Mouse (Mus musculus) liver, embryonic 15.5 days (tissue): Measurements from ENCODE around the gene Cep57l1. TPM values are rescaled to one million over a fixed set of nuclear protein-coding genes. Genes with fewer than 3 reads are reported as not detected.
"Not testable (repeated sequence)": the region's sequence is repeated elsewhere in the genome, so short reads cannot be mapped to it uniquely, and the experiment has no call there.

Source experiments
- ATAC-seq: fragments of 200-750 bp; cut with Nextera tagmentation; 2 replicates; pipeline ENCODE4 v1.8.0; 2017; ENCODE audit warnings: moderate number of reproducible peaks, mild to moderate bottlenecking, moderate library complexity; ENCODE audit not compliant: insufficient read depth
- H3K27ac ChIP-seq: fragments of 300-500 bp; sonication (generic); replicated peaks from 2 replicates; pipeline ENCODE4 v1.5.1; 2015; ENCODE audit warnings: mild to moderate bottlenecking, inconsistent platforms
- H3K27me3 ChIP-seq: fragments of 300-500 bp; sonication (generic); 2 replicates; pipeline ENCODE4 v1.6.1; 2015; ENCODE audit warnings: mild to moderate bottlenecking, inconsistent platforms
- H3K36me3 ChIP-seq: fragments of 300-500 bp; sonication (generic); replicated peaks from 2 replicates; pipeline ENCODE4 v1.6.1; 2015; ENCODE audit warnings: moderate library complexity, mild to moderate bottlenecking, inconsistent platforms
- H3K4me1 ChIP-seq: fragments of 300-500 bp; sonication (generic); replicated peaks from 2 replicates; pipeline ENCODE4 v1.6.1; 2015; ENCODE audit warnings: inconsistent platforms
- H3K4me2 ChIP-seq: fragments of 300-500 bp; sonication (generic); 2 replicates; pipeline ENCODE4 v1.6.1; 2015; ENCODE audit warnings: moderate library complexity, mild to moderate bottlenecking, inconsistent platforms
- H3K4me3 ChIP-seq: fragments of 300-500 bp; sonication (generic); replicated peaks from 2 replicates; pipeline ENCODE4 v1.5.1; 2015; ENCODE audit warnings: mild to moderate bottlenecking, inconsistent platforms
- H3K9ac ChIP-seq: fragments of 300-500 bp; sonication (generic); 2 replicates; pipeline ENCODE4 v1.6.1; 2015; ENCODE audit warnings: moderate library complexity, mild to moderate bottlenecking, inconsistent platforms
- H3K9me3 ChIP-seq: fragments of 300-500 bp; sonication (generic); replicated peaks from 2 replicates; pipeline ENCODE4 v1.6.1; 2016; ENCODE audit warnings: inconsistent platforms
- WGBS: fragments of 180-500 bp; shearing (Covaris S2); methylation state at CpG from one replicate; pipeline ENCODE4 v1.1.7; 2015; ENCODE audit warnings: mixed read lengths; ENCODE audit not compliant: insufficient replicate concordance; 5-methylcytosine and 5-hydroxymethylcytosine counted together
- polyA plus RNA-seq: library from polyadenylated mRNA; unstranded; fragments of >200 nt; fragmentation: Nextera tagmentation; extraction: Ambion mirVana; gene quantifications from 2 replicates; pipeline ENCODE4 v1.2.1, GENCODE M21; 2015

The Cep57l1 gene
- polyA plus RNA-seq, 1 experiment from 2014 or later, result 13.3 TPM

- H3K9me3 ChIP-seq, result no peaks in the 10 kb centered on the region
- H3K4me1 ChIP-seq, result peaks cover 22% of the 10 kb centered on the region
- WGBS, result 35% methylated on average over 6 of the region's 6 CpGs
- H3K4me2 ChIP-seq, result no peak overlapping the region
- H3K4me3 ChIP-seq, result no peak overlapping the region
- no peak overlapping the region for H3K27ac ChIP-seq
- ATAC-seq, result no peak
- H3K27me3 ChIP-seq, result no peaks in the 10 kb centered on the region
- no peaks in the 10 kb centered on the region for H3K36me3 ChIP-seq
- H3K9ac ChIP-seq, result no peak overlapping the region
Observed at GRCm38 (mm10) chr10:41826526-41827116, 16.9 kb upstream of the Cep57l1 start.

- Histone ChIP-seq H3K4me2 (no peak overlapping the region), H3K9ac (no peak overlapping the region), H3K4me3 (no peak overlapping the region), H3K4me1 (peaks cover 22% of the 10 kb centered on the region), H3K27ac (no peak overlapping the region), H3K27me3 (no peaks in the 10 kb centered on the region), H3K9me3 (no peaks in the 10 kb centered on the region), H3K36me3 (no peaks in the 10 kb centered on the region)
- 65% methylated on average over 4 of the region's 4 CpGs for whole genome bisulfite sequencing
- no peak for ATAC-seq
Observed at GRCm38 (mm10) chr10:41825996-41826395, 16.3 kb upstream of the Cep57l1 start.

- no peak overlapping the region for H3K9ac ChIP-seq
- no peaks in the 10 kb centered on the region for H3K27me3 ChIP-seq
- peaks cover 22% of the 10 kb centered on the region for H3K4me1 ChIP-seq
- no peak for ATAC-seq
- H3K27ac ChIP-seq, result no peak overlapping the region
- H3K4me3 ChIP-seq, result no peak overlapping the region
- WGBS, result 80% methylated on average over 10 of the region's 10 CpGs
- no peak overlapping the region for H3K4me2 ChIP-seq
- H3K36me3 ChIP-seq, result no peaks in the 10 kb centered on the region
- no peaks in the 10 kb centered on the region for H3K9me3 ChIP-seq
Observed at GRCm38 (mm10) chr10:41825041-41825440, 15.4 kb upstream of the Cep57l1 start.

GRCm38 (mm10) chr10:41823916-41824315, 14.2 kb upstream of the Cep57l1 start:
- Histone ChIP-seq H3K9ac (no peak overlapping the region), H3K4me3 (no peak overlapping the region), H3K27me3 (no peaks in the 10 kb centered on the region), H3K4me1 (peaks cover 22% of the 10 kb centered on the region), H3K4me2 (no peak overlapping the region), H3K36me3 (no peaks in the 10 kb centered on the region), H3K27ac (no peak overlapping the region), H3K9me3 (no peaks in the 10 kb centered on the region)
- 69% methylated on average over 4 of the region's 4 CpGs for WGBS
- ATAC-seq, result no peak

- 71% methylated on average over 4 of the region's 4 CpGs for WGBS
- not testable (repeated sequence) for H3K27ac ChIP-seq, H3K36me3 ChIP-seq, H3K4me2 ChIP-seq, ATAC-seq, H3K4me3 ChIP-seq, H3K9me3 ChIP-seq, H3K27me3 ChIP-seq, H3K9ac ChIP-seq
- H3K4me1 ChIP-seq, result peaks cover 20% of the 10 kb centered on the region
Observed at GRCm38 (mm10) chr10:41823282-41823675, 13.6 kb upstream of the Cep57l1 start.

GRCm38 (mm10) chr10:41822573-41823281, 13.1 kb upstream of the Cep57l1 start:
- H3K4me1 ChIP-seq, result peaks cover 14% of the 10 kb centered on the region
- H3K9ac ChIP-seq, result no peak overlapping the region
- H3K9me3 ChIP-seq, result no peaks in the 10 kb centered on the region
- no peaks in the 10 kb centered on the region for H3K36me3 ChIP-seq
- ATAC-seq, result no peak
- no peak overlapping the region for H3K4me3 ChIP-seq
- no peak overlapping the region for H3K4me2 ChIP-seq
- WGBS, result 71% methylated on average over 5 of the region's 5 CpGs
- no peaks in the 10 kb centered on the region for H3K27me3 ChIP-seq
- no peak overlapping the region for H3K27ac ChIP-seq

- WGBS, result 76% methylated on average over 6 of the region's 6 CpGs
- no peaks in the 10 kb centered on the region for H3K27me3 ChIP-seq
- H3K9me3 ChIP-seq, result no peaks in the 10 kb centered on the region
- no peaks in the 10 kb centered on the region for H3K36me3 ChIP-seq
- H3K27ac ChIP-seq, result no peak overlapping the region
- H3K4me2 ChIP-seq, result no peak overlapping the region
- no peak for ATAC-seq
- H3K9ac ChIP-seq, result no peak overlapping the region
- H3K4me3 ChIP-seq, result no peak overlapping the region
- peaks cover 8% of the 10 kb centered on the region for H3K4me1 ChIP-seq
Observed at GRCm38 (mm10) chr10:41821171-41821570, 11.5 kb upstream of the Cep57l1 start.

- 84% methylated on average over 5 of the region's 5 CpGs for WGBS
Observed at GRCm38 (mm10) chr10:41820401-41820800, 10.7 kb upstream of the Cep57l1 start.

GRCm38 (mm10) chr10:41819307-41819706, 9.6 kb upstream of the Cep57l1 start:
- Histone ChIP-seq H3K4me2 (no peak overlapping the region), H3K36me3 (no peaks in the 10 kb centered on the region), H3K4me1 (peaks cover 23% of the 10 kb centered on the region), H3K9me3 (no peaks in the 10 kb centered on the region), H3K4me3 (no peak overlapping the region), H3K27me3 (no peaks in the 10 kb centered on the region), H3K27ac (no peak overlapping the region), H3K9ac (no peak overlapping the region)
- ATAC-seq, result no peak
- 82% methylated on average over 3 of the region's 3 CpGs for WGBS

More at GRCm38 (mm10) chr10:41820401-41820800, 10.7 kb upstream of the Cep57l1 start:
- Histone ChIP-seq H3K4me2 (no peak overlapping the region), H3K4me3 (no peak overlapping the region), H3K27ac (no peak overlapping the region), H3K4me1 (peaks cover 16% of the 10 kb centered on the region), H3K9ac (no peak overlapping the region), H3K27me3 (no peaks in the 10 kb centered on the region), H3K36me3 (no peaks in the 10 kb centered on the region), H3K9me3 (no peaks in the 10 kb centered on the region)
- ATAC-seq, result no peak

- H3K36me3 ChIP-seq, H3K4me2 ChIP-seq, H3K27ac ChIP-seq, H3K9ac ChIP-seq, H3K4me3 ChIP-seq, H3K27me3 ChIP-seq, ATAC-seq, H3K9me3 ChIP-seq: not testable (repeated sequence)
- H3K4me1 ChIP-seq, result peaks cover 29% of the 10 kb centered on the region
- 67% methylated on average over 6 of the region's 6 CpGs for WGBS
Observed at GRCm38 (mm10) chr10:41818733-41819070, 9.0 kb upstream of the Cep57l1 start.

GRCm38 (mm10) chr10:41818036-41818732, 8.5 kb upstream of the Cep57l1 start:
- 78% methylated on average over 8 of the region's 8 CpGs for WGBS
- ATAC-seq, result no peak
- H3K4me2 ChIP-seq, result no peak overlapping the region
- H3K36me3 ChIP-seq, result no peaks in the 10 kb centered on the region
- H3K27me3 ChIP-seq, result no peaks in the 10 kb centered on the region
- H3K4me1 ChIP-seq, result peaks cover 35% of the 10 kb centered on the region
- H3K9ac ChIP-seq, result no peak overlapping the region
- no peaks in the 10 kb centered on the region for H3K9me3 ChIP-seq
- no peak overlapping the region for H3K27ac ChIP-seq
- no peak overlapping the region for H3K4me3 ChIP-seq
